Mouse (Mus musculus): Measurements from ENCODE around the gene Cdkn1c. TPM values are rescaled to one million over a fixed set of nuclear protein-coding genes. Genes with fewer than 3 reads are reported as not detected.

The Cdkn1c gene
- under 1 TPM; 0.84 to 0.95 TPM for total RNA-seq (2023)

DNA sequence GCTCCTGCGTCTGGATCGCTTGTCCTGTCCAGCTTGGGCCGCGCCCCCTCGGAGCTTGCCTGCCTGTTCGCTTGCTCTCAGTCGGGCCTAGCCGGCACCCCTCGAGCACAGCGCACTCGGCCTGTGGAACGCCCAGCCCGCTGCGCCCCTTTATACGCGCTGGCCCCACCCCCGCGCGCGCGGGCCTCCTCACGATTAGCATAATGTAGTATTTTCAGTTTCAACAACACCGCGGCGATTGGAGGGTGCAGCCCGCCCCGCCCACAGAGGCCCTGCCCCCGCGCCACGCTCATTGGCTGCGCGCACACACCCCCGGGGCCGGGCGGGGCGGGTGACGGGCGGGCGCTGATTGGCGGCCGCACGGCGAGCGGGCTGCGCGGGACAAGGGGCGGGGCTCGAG is at the start of gene Cdkn1c:
TSS of gene Cdkn1c (minus strand) at position 177 of the 400 bp plus-strand sequence.

DNA sequence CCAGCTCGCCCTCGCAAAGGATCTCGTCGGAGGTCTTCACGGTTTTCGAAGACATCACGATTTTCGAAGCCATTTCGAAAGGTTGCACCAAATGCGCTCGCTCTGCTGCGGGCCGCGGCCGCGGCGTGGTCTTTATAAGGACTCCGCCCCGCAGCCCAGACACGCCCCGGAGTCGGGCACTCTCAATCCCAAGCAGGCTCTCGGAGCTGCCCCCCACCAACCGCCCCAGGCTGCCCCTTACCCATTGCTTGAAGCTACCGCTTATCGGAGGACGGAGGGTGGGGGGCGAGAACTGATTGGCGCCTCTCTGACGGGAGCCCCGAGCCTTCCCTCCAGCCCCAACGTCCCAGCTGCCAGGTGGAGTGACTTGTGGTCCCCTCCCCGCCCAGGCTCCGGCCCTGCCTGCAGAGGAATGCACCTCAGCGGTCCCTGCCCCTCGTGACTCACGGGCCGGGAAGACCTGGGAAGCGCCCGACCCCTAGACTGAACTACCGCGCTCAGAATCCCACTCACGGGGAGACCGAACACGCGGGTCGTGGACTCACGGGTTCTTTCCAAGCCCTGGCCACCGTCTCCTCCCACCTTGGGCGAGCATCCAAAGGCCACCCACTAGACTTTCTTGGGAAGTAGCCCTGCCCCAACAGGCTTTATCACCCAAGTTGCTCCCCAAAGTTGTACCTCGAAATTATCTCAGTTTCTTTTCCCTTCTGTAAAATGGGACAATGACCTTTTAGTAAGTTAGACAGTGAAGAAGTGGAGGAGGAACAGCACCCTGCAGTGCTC is 41.8 kb upstream of the Cdkn1c start, which contains the start of gene Phlda2:
TSS of gene Phlda2 (minus strand) at position 733 of the 783 bp plus-strand sequence.

DNA sequence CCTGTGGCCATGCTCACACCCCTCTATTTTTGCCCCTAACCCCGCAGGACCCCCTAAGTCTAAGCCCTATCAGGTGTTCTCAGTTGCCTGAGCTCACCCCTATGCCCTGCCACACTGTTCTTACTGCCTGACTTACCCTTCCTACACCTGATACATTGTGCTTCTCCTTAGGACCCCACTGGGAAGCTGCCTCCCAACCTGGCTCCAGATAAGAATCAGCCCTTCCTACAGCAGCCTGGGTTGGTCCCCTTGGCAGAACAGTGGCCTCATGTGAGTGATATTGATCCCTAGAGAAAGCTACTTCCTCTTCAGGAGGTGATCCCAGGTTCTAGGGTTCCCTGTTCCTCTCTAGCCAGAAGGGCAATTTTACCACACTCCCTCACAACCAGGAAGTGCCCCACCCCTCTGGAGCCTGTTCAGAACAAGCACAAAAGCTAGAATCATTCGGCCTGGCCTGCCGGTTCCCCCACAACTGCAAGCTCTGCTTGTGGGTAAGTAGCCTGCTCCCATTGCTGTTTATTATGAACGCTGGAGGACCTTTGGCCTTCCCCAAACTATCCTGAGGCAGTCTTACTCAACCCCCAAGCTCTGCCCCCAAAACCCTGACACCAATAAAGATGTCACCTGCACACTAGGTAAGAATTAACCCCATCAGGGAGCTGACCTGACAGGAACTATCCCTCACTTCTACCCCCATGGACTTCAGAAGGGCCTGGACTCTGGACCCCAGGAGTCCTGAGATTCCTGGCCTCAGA is 12.7 kb upstream of the Cdkn1c start, which contains the start of gene Slc22a18:
TSS of gene Slc22a18 (plus strand) at position 390 of the 755 bp plus-strand sequence.

Other genes with a start within 250 kb of the Cdkn1c start
- gene Slc22a18, start 12.7 kb upstream of the Cdkn1c start, total RNA-seq (2023): not detected
- not detected for gene Phlda2, start 42.1 kb upstream of the Cdkn1c start, total RNA-seq (2023)
- 100 to 1,000 TPM; 146 to 150 TPM for gene Nap1l4, start 88.1 kb upstream of the Cdkn1c start, total RNA-seq (2023)
- gene Cars, start 139.0 kb upstream of the Cdkn1c start, total RNA-seq (2023): 10 to 100 TPM; 54.7 to 57.1 TPM
- 10 to 100 TPM in 1 of 2 experiments, 1 to 10 TPM in 1; 7.1 to 10.4 TPM for gene Tnfrsf26, start 167.7 kb upstream of the Cdkn1c start, total RNA-seq (2023)
- gene Tnfrsf22, start 188.6 kb upstream of the Cdkn1c start, total RNA-seq (2023): 1 to 10 TPM; 5.5 to 7.2 TPM
- 1 to 10 TPM in 1 of 2 experiments, not detected in 1; 1.4 TPM for gene Tnfrsf23, start 224.8 kb upstream of the Cdkn1c start, total RNA-seq (2023)